Mouse (Mus musculus): ENCODE results near the gene Polr2b.

- TF ChIP-seq CTCF (IDR thresholded peaks at IDR 0.05; ENCODE audit: low read depth, low read length) (no peak), POLR2A (IDR thresholded peaks at IDR 0.05; ENCODE audit: borderline replicate concordance, low read depth, low read length) (no peak)
Measured at GRCm38 (mm10) chr5:77393990-77394618, 84.2 kb downstream of the Polr2b start.

Measured in bone marrow macrophage, adult 2 months (primary cell).